Mouse (Mus musculus) CH12.LX (cell line): ENCODE results near the gene Apbb1.

Experiments
- CHD2 ChIP-seq: IDR thresholded peaks from 2 replicates; pipeline ENCODE4 v1.6.1; 2011; ENCODE audit warnings: low read length, improper control_type of control experiment
- HCFC1 ChIP-seq: IDR thresholded peaks from 2 replicates; pipeline ENCODE4 v1.6.1; 2012; ENCODE audit warnings: low read depth, mild to moderate bottlenecking, inconsistent platforms, low read length, improper control_type of control experiment
- JUND ChIP-seq: conservative IDR thresholded peaks from 2 replicates; pipeline ENCODE4 v1.6.1; 2011; ENCODE audit warnings: low read depth, low read length, improper control_type of control experiment
- POLR2AphosphoS2 ChIP-seq: IDR thresholded peaks from 2 replicates; pipeline ENCODE4 v1.6.1; 2011; ENCODE audit warnings: low read depth, low read length, improper control_type of control experiment
- SIN3A ChIP-seq: IDR thresholded peaks from 2 replicates; pipeline ENCODE4 v1.6.1; 2012; ENCODE audit warnings: low read length, improper control_type of control experiment, inconsistent platforms
- ZNF384 ChIP-seq: IDR thresholded peaks from 2 replicates; pipeline ENCODE4 v1.6.1; 2012; ENCODE audit warnings: low read depth, low read length, improper control_type of control experiment, inconsistent platforms

- TF ChIP-seq SIN3A (no peak), HCFC1 (no peak), CHD2 (no peak), JUND (no peak), ZNF384 (no peak), POLR2AphosphoS2 (no peak)
These were observed 3.0 kb downstream of the Apbb1 start for GRCm38 (mm10) chr7:105578481-105578880.
